ENCODE assay signal across 35 mouse cellular contexts in genomic region chr14:13790446-13790845, GRCm38 (mm10).
"Had no signal": no experiment of that assay in that cellular context is flagged by ENCODE, and none has a peak within 500 bp of the region (broad histone marks: within the 10 kb centered on the region; RNA-seq: fewer than 3 reads in every experiment).

No protein-coding gene starts in this region.

- H3K4me3 ChIP-seq: heart, embryonic 10.5 days; heart, embryonic 12.5 days; heart, embryonic 13.5 days; heart, embryonic 15.5 days; hindbrain, embryonic 10.5 days; hindbrain, embryonic 12.5 days; hindbrain, embryonic 13.5 days; hindbrain, embryonic 15.5 days; intestine, embryonic 15.5 days; kidney, embryonic 15.5 days; layer of hippocampus, adult 2 months had no signal

- H3K36me3 ChIP-seq: heart, embryonic 10.5 days; heart, embryonic 12.5 days; heart, embryonic 13.5 days; heart, embryonic 15.5 days; hindbrain, embryonic 10.5 days; hindbrain, embryonic 12.5 days; hindbrain, embryonic 13.5 days; hindbrain, embryonic 15.5 days; intestine, embryonic 15.5 days; kidney, embryonic 15.5 days had no signal

- DNase-seq: heart, postnatal 10 days; heart, postnatal 14 days; heart, postnatal 36 days; heart, postnatal 4 days; kidney, adult 11 months; kidney, adult 18-20 months; kidney, adult 2 months; kidney, adult 8-10 months; kidney, adult 9 months; kidney, postnatal 10 days; kidney, postnatal 14 days; kidney, postnatal 25 days; kidney, postnatal 36 days; kidney, postnatal 4 days; layer of hippocampus, adult 9-11 months; layer of hippocampus, postnatal 36 days had no signal

- H3K9me3 ChIP-seq: heart, embryonic 10.5 days; heart, embryonic 12.5 days; heart, embryonic 13.5 days; heart, embryonic 15.5 days; hindbrain, embryonic 10.5 days; hindbrain, embryonic 12.5 days; hindbrain, embryonic 13.5 days; hindbrain, embryonic 15.5 days; intestine, embryonic 15.5 days; kidney, embryonic 15.5 days had no signal

- H3K4me1 ChIP-seq: heart, embryonic 10.5 days; heart, embryonic 12.5 days; heart, embryonic 13.5 days; heart, embryonic 15.5 days; hindbrain, embryonic 10.5 days; hindbrain, embryonic 12.5 days; hindbrain, embryonic 13.5 days; hindbrain, embryonic 15.5 days; intestine, embryonic 15.5 days; kidney, embryonic 15.5 days had no signal

- H3K27ac ChIP-seq: heart, embryonic 10.5 days; heart, embryonic 13.5 days; heart, embryonic 15.5 days; hindbrain, embryonic 10.5 days; hindbrain, embryonic 12.5 days; hindbrain, embryonic 13.5 days; hindbrain, embryonic 14.5 days; hindbrain, embryonic 15.5 days; hindbrain, postnatal 0 days; intestine, embryonic 15.5 days; kidney, embryonic 15.5 days; kidney, postnatal 0 days; layer of hippocampus, adult 2 months had no signal

- ATAC-seq: hindbrain, embryonic 16.5 days; hindbrain, postnatal 0 days; inflammation-experienced regulatory T-cells, adult 6 months; intestine, embryonic 15.5 days; intestine, embryonic 16.5 days; intestine, postnatal 0 days had no signal

- H3K9ac ChIP-seq: heart, embryonic 12.5 days; heart, embryonic 13.5 days; heart, embryonic 15.5 days; hindbrain, embryonic 12.5 days; hindbrain, embryonic 13.5 days; hindbrain, embryonic 14.5 days; hindbrain, embryonic 15.5 days; intestine, embryonic 15.5 days; kidney, embryonic 15.5 days had no signal

- H3K27me3 ChIP-seq: heart, embryonic 12.5 days; heart, embryonic 13.5 days; heart, embryonic 15.5 days; hindbrain, embryonic 12.5 days; hindbrain, embryonic 13.5 days; hindbrain, embryonic 15.5 days; intestine, embryonic 15.5 days; kidney, embryonic 15.5 days had no signal

- H3K4me2 ChIP-seq: heart, embryonic 11.5 days; heart, embryonic 12.5 days; heart, embryonic 13.5 days; heart, embryonic 15.5 days; hindbrain, embryonic 12.5 days; hindbrain, embryonic 13.5 days; hindbrain, embryonic 14.5 days; hindbrain, embryonic 15.5 days; intestine, embryonic 15.5 days; kidney, embryonic 15.5 days had no signal
